Mouse (Mus musculus): ENCODE data around the gene Ccnl2. TPM values are rescaled to one million over a fixed set of nuclear protein-coding genes. Genes with fewer than 3 reads are reported as not detected.
"Not testable (repeated sequence)": the region's sequence is repeated elsewhere in the genome, so short reads cannot be mapped to it uniquely, and the experiment has no call there.

The Ccnl2 gene
- total RNA-seq (2021): 106 and 112 TPM in 2 replicates
- long read RNA-seq, experiment 1, full-length matches to known transcripts: 92 of 253 reads
- long read RNA-seq, experiment 1, partial matches to known transcripts: 69 of 253 reads
- long read RNA-seq, experiment 1, other reads (novel, unspliced or antisense): 92 of 253 reads
- long read RNA-seq, experiment 2, full-length matches to known transcripts: 87 of 201 reads
- long read RNA-seq, experiment 2, partial matches to known transcripts: 59 of 201 reads
- long read RNA-seq, experiment 2, other reads (novel, unspliced or antisense): 55 of 201 reads

DNA sequence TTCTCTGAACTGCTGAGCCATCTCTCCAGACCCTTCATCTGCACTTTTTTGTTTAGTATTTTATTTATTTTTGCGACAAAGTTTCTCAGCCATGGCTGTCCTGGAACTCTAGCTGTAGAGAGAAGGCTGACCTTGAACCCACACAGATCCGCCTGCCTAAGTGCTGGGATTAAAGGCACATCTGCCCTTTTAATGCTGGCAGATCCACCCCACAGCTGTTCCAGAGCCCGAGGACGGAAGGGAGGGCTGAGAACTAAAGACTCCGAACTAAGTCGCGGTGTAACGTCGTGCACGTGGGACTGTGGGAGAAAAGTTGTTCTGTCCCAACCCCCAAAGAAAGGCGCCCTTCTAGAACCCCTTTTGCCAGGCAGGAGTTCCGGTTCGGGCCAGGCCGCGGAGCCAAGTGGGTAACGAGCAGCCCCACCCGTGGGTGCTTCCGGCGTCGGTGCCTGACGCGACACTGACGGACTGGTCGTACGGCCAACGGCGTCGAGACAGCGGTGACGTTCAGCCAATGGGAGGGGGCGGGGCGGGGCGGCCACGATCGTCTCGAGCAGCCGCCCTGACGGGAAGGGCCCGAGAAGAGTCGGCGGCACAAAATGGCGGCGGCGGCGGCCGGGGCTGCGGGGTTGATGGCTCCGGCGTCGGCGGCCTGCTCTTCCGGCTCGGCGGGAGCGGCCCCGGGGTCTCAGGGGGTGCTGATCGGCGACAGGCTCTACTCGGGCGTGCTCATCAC lies at the start of gene Ccnl2:
Ccnl2 (plus strand) TSS at position 561 of the 736 bp plus-strand sequence.
- DNase-seq: peak; percentile 97

DNA sequence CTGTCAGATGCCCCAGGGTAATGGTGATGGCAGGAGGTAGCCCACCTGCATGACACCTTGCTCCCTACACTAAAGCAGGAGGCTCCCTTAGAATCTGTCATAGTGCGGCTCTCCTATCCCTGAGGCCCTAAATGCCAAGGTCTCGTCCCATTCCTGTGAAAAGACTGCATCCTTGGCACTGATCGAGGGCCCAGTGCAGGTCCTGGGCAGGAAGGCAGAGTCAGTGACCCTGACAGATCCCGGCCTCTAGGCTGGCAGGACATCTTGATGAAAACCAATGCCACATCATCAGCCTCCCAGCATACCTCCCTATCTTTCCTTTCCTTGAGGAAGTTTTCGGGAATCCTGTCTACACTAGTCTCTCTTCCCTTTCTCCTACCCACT lies 42.8 kb upstream of the Ccnl2 start:
- peak; percentile 64 for DNase-seq

DNA sequence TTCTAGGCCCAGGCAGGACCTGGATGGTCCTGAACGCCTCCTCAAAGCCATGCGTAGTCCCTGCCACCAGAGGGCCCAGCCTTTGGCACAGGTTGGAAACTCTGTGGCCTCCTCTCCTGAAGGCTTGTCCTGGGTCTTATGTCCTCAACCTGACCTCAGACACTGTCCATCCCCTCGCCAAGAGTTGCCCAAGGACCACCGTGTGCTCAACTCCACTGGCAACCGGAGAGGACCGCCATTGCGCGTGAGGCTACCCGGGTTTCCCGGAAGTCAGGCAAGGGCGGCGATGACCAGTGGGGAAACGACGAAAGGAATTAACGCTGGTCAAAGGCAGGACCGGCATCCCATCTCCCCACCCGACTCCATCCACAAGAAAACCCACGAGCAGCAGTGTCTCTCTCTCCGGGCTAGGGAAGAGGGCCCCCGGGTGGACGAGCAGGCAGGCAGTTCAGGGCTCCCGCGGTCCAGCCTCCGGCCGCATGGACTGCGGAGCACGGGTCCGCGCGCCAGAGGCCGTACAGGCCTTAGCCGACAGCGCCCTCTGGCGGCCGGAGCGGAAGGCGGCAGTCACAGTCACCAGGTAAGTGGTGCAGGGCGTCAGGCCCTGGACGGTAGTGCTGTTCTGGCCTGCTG lies 42.3 kb upstream of the Ccnl2 start:
- DNase-seq: peak; percentile 95

DNA sequence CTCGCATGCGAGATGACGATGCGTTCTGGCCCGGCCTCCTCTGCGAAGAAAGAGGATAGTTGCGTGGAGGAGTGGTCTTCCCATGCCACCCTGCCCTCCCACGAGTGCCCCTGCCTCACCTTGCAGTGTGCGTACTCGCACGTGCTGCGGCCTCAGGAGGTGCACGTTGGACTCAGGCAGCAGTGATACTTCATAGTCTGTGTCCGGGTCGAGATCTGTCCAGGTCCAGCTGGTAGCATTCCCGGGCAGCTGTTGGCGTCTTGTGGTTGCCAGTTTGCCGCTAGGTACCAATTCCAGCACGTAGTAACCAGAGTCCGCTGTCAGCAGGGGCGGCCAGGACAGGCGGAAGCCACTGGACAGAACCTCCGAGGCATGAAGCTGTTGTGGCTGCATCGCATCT lies 41.7 kb upstream of the Ccnl2 start:
- DNase-seq: no peak

DNA sequence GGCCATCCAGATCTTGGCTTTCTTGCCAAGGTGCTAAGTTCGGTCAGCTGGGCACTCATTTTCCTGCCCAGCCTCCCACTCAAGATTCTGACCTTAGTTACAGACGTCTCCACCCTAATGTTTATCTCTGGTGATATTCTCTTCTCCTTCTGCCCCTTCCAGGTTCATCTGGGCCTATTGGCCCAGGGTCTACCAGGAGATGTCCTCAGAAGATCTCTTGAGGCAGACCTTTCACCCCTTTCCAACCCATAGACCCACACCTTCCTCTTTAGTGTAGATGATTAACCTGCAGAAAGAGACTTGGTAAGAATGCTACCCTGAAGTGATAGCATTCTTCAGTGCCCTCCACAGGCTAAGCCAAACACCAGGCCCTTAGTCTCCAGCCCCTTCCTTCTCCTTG lies 40.6 kb upstream of the Ccnl2 start:
- DNase-seq: no peak

DNA sequence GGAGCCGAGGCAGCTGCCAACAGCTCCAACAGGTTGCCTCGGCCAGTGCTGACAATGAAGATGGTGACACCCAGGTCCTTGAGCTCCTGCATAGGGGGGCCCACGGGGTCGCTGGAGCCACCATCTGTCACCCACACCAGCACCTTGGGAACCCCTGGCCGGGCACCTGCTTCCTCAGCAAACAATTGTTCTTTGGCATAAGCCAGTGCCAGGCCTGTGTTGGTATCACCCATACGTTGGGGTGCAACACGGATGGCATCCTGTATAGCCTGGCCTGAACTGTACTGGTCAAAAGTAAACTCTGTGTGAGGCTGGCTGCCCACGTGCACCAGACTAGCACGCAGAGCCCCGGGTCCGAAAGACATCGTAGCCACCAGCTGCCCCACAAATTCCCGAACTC lies 39.5 kb upstream of the Ccnl2 start:
- no peak for DNase-seq

DNA sequence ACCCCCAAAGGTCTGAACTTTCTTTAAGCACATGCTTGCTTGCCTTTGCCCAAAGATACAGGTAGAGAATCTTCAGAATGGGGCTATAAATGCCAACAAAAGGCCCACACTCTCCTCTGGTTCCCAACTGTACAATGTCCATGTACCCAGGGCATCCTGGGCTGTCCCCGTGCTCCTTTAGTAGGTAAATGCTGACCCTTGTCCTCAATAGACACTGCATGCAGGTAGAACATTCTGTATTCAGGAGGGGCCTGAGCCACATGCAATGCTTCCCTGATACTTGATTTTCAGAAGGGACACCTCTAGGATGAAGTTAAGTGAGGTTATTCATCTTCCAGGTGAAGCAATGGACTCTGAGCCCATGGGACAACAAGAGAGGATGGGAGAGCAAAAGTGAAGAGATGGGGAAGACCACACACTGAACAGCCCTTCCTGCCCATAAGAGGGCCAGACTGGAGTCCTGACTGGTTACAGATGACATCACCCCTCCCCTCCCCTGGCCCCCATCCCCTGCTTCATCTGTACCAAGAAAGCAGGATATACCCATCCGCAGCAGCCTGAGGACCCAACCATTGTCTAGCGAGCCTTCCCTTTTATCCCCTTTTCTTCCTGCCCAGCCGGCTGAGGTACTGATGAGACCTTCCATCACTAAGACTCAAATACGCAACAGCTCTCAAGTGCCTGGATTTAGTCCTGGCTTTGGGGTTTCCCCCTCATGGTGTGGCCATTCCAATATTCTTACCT lies 38.8 kb upstream of the Ccnl2 start:
- DNase-seq: no peak

DNA sequence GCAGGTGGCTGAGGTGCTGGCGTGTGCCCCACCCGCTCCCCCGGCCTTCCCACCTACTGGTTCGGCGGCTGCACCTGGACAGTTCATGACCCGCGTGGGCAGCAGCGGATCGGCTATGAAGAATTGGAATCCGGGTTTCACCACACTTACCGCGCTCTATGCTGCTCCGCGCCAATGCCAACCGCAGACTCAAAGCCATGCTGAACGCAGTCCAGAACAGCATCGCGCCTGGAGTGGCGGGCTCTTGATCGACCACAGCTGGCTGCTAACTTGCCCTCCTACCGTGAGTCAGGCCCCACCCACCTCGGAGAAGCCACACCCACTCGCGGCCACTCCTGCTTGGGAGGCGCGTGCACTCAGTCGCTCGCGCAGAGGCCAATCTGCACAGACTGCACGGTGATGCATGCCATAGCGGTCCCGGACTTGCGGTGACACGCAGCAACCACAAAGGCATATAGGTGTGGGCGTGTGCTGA lies 38.0 kb upstream of the Ccnl2 start, which contains the start of gene Vwa1:
Vwa1 (minus strand) TSS at position 419 of the 475 bp plus-strand sequence.
- peak; percentile 94 for DNase-seq

DNA sequence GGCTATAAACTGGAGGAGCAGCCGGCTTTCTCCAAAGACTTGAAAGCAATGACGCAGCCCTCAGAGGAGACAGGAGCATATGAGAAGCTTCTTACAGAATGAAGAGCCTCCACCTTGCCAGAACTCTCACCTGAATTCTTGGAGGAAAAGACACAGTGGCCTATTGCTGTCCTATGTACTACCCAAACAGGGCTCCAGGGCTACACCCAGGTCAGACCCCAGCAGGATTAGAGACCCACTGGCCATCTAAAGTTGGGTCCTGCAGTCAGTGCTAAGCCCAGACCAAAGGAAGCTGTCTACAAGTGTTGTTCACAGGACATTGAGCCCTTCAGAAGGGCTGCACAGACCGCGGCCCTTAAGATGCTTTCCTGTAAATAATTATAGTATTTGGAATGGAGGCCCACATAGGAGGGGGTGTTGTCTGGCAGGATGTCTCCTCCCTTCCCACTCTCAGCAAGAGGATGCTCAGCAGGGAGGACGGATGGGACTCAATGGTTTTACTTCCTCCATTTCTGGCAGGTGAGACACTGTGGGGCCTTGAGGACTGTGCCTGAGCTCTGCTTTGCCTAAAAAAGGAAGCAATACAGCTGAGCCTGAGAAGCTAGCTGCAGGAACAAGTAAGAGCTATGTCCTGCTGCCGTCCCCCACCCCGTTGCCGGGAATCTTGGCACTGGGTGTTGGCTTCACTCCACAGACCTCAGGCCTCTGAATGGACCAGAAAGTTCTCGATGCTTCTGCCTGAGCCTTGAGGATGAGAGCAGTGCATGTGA lies 37.1 kb upstream of the Ccnl2 start:
- peak; percentile 66 for DNase-seq

DNA sequence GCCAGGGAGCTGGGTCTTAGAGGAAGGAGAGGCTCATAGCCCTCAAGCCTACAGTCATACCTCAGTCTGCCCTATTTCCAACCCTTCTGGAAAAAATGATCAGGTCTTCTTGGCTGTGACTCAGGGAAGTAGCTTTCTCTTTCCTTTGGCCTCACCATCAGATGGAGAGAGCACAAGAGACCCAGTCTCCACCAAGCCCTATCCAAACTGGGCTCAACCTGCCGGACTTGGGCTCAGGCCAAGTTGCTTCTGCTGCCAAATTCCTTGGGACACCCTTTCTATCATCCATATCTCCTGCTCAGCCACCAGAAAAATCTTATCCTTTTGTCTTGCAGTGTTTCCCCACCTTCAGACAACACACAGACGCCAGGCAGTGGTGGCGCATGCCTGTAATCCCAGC lies 36.4 kb upstream of the Ccnl2 start:
- peak; percentile 60 for DNase-seq

DNA sequence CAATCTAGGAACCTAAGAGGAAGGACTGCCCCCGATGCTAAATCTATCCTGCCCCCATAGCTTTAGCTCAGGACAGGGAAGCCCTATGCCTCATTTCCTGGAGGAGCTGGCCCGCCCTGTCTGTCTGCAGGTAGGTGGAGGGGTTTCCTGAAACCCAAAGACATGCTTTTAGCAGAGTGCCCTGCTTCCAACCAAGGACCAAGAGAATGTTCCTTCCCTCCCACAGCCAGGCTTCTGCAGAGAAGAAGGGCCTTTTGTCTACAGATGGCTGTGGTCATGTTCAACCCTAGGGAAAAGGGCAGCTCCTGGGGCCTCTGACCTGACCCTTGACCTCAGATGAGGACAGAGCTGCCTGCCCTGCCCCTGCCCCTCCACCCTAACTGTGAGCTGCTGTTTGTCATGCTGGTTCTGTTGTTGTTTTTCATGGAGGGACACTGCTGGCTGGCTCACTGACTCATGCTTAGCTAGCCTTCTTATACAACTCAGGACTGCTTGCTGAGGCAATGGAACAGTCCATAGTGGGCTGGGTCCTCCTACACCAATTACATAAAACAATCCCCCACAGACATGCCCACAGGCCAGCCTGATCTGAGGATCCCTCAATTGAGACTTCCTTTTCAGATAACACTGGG lies 35.5 kb upstream of the Ccnl2 start:
- no peak for DNase-seq

DNA sequence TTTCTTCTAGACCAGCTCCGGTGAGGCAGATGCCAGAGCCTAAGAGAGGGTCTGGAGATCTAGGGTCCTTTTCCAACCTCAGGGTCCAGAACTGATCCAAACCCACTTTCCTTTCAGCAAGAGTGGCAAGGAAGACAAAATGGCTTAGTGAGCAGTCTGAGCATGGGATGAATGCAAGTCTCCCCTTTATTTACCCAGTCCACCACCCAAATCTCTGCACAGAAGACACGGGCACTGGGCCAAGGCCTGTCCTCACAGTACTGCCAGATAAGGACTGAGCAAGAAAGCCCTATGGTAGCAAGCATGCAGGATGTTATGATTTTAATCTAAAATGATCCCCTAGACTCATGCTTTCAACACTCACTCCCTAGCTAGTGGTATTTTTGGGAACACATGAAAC lies 34.5 kb upstream of the Ccnl2 start:
- DNase-seq: peak; percentile 68

DNA sequence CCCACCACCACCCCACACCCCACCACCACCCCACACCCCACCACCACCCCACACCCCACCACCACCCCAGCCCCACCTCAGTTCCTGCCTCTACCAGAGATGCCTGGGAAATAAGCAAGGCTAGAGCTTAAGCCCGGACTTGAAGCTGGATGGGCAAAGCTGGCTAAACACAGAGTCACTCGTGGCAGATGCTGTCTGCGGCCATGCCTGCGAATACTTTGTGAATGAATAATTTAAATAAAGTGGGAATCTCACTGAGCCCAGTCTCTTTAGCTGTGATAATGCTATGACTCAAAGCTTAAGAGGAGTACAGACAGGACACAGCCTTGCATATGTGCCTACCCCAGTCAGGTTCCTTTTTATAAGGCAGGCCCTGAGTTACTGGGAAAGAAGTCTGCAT lies 32.8 kb upstream of the Ccnl2 start:
- DNase-seq: no peak

DNA sequence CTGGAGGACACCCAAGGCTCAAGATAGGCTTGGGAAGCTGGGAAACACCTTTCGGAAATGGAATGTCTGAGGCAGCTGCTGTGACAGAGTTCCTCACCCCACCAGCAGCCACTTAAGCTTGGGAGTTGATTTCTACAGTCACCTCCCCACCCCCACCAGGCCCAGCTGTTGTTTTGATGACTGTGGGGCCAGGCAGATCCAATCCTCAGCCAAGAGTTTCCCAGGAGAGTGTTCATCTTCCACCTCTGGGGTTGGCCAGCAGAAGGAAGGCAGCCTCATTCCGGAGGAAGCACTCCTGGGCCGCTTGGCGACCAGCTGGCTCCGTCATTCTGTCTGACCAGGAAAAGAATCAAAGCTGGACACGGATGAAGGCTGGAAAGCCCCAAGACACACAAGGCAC lies 31.4 kb upstream of the Ccnl2 start:
- peak; percentile 66 for DNase-seq

DNA sequence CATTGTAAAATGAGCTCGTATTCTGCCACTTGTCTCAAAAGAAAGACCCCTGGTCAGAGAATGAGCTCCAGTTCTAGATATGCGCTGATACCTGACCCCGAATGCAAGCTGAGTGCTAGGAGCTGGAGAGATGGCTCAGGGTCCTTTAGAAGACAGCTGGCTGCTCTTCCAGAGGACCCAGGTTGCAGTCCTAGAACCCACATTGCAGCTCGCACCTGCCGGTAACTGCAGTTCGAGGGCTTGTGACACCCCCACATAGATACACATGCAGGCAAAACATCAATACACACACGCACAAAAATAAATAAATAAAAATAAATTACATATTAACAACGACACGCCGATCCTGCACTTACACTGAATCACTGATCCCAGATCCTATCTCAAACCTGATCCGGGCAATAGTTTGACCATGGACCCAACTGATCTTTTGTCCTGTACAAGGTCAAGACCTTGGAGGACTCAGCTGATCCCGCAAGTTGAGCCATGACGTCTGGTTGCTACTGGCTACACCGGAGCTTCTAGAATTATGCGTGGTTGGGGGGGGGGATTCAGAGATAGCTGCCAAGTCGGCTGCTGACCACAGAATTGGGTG lies 28.7 kb upstream of the Ccnl2 start:
- DNase-seq: no peak

DNA sequence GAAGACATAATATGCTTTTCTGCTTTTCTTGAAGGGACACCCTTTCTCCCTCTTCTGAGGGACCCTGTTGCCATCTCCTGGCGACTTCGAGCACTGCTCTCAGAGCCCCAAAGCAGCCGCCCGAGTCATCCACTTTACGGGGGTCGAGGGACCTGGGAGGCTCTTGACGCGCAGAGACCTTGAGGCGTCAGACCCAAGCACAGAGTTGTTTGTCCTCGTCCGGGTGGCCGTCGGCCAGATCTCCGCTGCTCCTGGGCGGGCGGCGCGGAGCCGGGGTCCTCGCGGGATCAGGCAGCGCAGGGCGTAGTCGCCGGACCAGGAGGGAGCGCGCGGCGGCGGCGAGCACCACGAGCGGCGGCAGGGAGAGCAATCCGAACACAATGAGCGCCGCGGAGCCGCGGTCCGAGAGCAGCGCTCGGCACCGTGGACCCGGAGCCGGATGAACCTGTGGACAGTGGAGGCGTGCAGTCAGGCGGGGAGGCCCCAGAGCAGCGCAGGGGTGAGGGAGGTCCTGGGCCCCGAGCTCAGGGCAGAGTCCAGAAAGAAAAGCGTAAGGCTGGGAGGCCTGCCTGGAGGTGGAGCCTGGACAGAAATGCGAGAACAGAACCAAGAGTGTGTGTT lies 28.1 kb upstream of the Ccnl2 start:
- peak; percentile 88 for DNase-seq

DNA sequence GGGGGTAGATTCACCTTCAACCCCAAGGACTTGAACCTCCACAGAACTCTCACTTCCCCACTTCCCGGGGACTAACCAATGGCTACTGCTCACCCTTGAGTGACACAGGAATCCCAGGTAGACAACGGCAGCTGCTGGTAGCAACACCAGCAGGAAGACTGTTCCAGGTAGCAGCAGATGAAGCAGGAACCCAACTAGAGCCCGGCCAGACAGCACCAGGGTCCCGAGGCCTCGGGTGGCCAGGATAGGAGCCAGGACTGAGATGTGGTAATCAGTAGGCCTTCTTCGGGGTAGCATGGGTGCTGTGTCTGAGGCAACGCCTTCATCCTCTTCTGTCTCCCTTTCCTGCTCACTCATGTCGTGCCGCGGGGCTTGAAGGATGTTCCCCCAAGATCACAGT lies 27.0 kb upstream of the Ccnl2 start:
- DNase-seq: no peak

DNA sequence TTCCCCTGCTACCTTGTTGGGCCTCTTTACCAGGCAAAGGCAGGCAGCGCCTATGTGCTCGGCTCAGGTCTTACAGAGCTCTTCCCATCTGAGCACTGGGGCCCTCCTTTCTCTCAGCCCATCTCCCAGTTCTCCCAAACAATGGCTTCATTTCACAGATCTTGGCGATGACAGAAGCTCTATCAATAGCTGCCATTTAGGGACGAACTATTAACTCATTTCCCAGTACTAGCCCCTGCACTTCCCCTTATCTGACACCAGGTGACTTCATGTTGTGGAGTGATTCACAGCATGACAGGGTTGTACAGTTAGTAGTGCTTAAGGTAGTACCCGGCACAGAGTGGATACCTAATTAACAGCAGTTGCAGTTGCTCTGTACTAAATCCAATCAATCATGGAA lies 26.5 kb upstream of the Ccnl2 start, which contains the start of gene Tmem88b:
Tmem88b (minus strand) TSS at position 56 of the 400 bp plus-strand sequence.
- DNase-seq: no peak

DNA sequence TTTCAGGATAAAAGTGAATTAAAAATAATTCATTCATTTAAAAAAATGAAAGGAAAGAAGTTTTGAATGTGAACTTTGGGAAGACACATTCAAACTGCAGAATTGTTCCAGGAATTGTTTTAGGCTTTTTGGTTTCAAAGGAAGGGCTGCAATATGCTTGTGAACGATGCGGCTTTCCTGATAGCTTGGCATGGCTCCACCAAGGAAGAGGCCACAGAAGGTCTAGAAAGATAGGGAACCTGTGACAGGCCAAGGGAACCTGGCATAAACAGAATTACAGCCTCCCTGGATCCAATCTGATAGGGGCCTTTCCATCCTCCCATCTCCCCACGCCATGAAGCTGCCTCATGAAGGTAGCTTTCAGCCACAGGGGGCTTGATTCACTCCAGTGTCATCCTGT lies 24.0 kb upstream of the Ccnl2 start:
- no peak for DNase-seq

DNA sequence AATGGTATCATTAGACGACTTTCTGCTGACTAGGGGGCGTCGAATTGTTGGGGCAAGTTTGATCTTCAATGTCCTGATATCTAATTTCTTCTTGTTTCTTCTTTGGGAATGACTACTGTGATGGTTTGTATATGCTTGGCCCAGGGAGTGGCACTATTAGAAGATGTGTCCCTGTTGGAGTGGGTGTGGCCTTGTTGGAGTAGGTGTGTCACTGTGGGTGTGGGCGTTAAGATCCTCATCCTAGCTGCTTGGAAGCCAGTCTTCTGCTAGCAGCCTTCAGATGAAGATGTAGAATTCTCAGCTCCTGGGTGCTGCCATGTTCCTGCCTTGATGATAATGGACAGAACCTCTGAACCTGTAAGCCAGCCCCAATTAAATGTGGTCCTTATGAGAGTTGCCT lies 23.5 kb upstream of the Ccnl2 start:
- DNase-seq: not testable (repeated sequence)

Measured in adrenal gland, postnatal 14 days (tissue).